Mouse (Mus musculus) intestine, embryonic 14.5 days (tissue): ENCODE measurements around the gene Thsd1. TPM values are rescaled to one million over a fixed set of nuclear protein-coding genes. Genes with fewer than 3 reads are reported as not detected.

ENCODE experiments used
- ATAC-seq: fragments of 200-750 bp; cut with Nextera tagmentation; replicated peaks from 2 replicates; pipeline ENCODE4 v1.8.0; 2017; ENCODE audit warnings: low read depth, moderate number of reproducible peaks, moderate TSS enrichment, moderate library complexity; ENCODE audit not compliant: low FRiP score, low TSS enrichment
- DNase-seq: peaks from one replicate; pipeline ENCODE4 v3.0.0-alpha.2; 2018; ENCODE audit warnings: low spot score
- H3K27ac ChIP-seq: fragments of 300-500 bp; sonication (generic); 2 replicates; pipeline ENCODE4 v1.5.1; 2014; ENCODE audit warnings: low read depth, mild to moderate bottlenecking, control low read depth
- H3K27me3 ChIP-seq: fragments of 300-500 bp; sonication (generic); replicated peaks from 2 replicates; pipeline ENCODE4 v1.6.1; 2014; ENCODE audit warnings: low read length, control low read depth; ENCODE audit not compliant: control insufficient read depth, insufficient read depth
- H3K36me3 ChIP-seq: fragments of 300-500 bp; sonication (generic); 2 replicates; pipeline ENCODE4 v1.6.1; 2014; ENCODE audit warnings: low read length, control low read depth; ENCODE audit not compliant: control insufficient read depth, insufficient read depth
- H3K4me1 ChIP-seq: fragments of 300-500 bp; sonication (generic); replicated peaks from 2 replicates; pipeline ENCODE4 v1.6.1; 2014; ENCODE audit warnings: low read length, control low read depth, mixed read lengths; ENCODE audit not compliant: control insufficient read depth, insufficient read depth
- H3K4me2 ChIP-seq: fragments of 300-500 bp; sonication (generic); 2 replicates; pipeline ENCODE4 v1.6.1; 2014; ENCODE audit warnings: low read length
- H3K4me3 ChIP-seq: fragments of 300-500 bp; sonication (generic); 2 replicates; pipeline ENCODE4 v1.5.1; 2014; ENCODE audit warnings: low read depth, low read length, control low read depth, mixed read lengths
- H3K9ac ChIP-seq: fragments of 300-500 bp; sonication (generic); 2 replicates; pipeline ENCODE4 v1.6.1; 2014; ENCODE audit warnings: mild to moderate bottlenecking, low read length
- H3K9me3 ChIP-seq: fragments of 300-500 bp; sonication (generic); 2 replicates; pipeline ENCODE4 v1.6.1; 2016; ENCODE audit warnings: low read length, control low read depth; ENCODE audit not compliant: control insufficient read depth
- WGBS: fragments of 180-500 bp; shearing (Covaris S2); extraction: QIAGEN DNeasy Blood & Tissue Kit; methylation state at CpG from one replicate; pipeline ENCODE4 v1.1.7; 2014; 5-methylcytosine and 5-hydroxymethylcytosine counted together
- polyA plus RNA-seq: library from polyadenylated mRNA; unstranded; fragments of >200 nt; fragmentation: Nextera tagmentation; extraction: Ambion mirVana; gene quantifications from 2 replicates; pipeline ENCODE4 v1.2.1, GENCODE M21; 2014

Gene Thsd1
- 9.1 TPM in 2 replicates for polyA plus RNA-seq

DNA sequence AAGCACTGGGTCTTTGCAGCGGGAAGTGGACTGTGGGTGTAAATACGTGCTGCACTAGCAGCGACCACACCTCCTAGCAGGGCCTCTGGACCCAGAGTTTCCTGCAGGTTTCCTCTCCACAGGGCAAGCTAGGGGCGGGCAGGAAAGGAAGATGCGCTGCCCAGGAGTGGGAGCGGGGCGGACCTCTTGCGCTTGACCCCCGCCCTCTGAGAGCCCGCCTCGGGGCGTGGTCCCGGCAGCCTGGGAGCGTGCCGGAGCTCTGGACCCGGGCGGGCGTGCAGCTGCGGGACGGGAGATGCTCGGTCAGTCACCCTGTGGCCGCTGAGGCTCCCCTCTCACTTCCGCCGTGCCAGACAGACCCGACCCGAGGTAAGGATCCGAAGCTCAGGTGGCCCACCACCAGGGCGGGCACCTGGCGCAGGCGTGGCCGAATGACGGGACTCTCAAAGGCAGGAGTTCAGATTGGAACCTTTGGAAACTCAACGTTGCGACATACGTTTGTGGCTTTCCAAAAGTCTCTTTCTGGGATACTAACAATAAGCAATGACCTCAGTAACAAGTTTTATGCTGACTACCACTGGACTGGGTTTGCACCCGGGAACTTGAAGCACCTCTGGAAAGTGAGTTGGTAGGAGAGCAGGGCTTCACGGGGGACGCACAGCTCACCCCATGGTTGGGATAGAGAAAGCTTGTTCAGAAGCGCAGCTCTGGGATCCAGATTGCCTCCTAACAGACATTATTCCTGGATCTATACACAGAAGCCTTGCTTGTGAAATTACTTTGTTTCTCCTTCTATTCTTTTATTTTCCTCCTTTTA, at the start of gene Thsd1:
Gene Thsd1 (plus strand): TSS at position 253 of the 817 bp plus-strand sequence.
- H3K4me2 ChIP-seq = peak within 1 kb of the TSS; percentile 89
- no peaks in the 10 kb centered on the region for H3K27me3 ChIP-seq
- H3K4me1 ChIP-seq = no peaks in the 10 kb centered on the region; the same call in 1 of the 2 replicates
- H3K9ac ChIP-seq = peak within 1 kb of the TSS; percentile 34
- DNase-seq = peak; percentile 74
- H3K4me3 ChIP-seq = peak within 1 kb of the TSS; percentile 49
- 0 out of 2 replicates have a peak, but pooled peaks cover 2% of the 10 kb centered on the region for H3K9me3 ChIP-seq
- peak; percentile 88 for ATAC-seq
- H3K27ac ChIP-seq = no peak within 1 kb of the TSS
- 1% methylated on average over 39 of the region's 39 CpGs for WGBS
- H3K36me3 ChIP-seq = 0 out of 2 replicates have a peak, but pooled peaks cover 8% of the 10 kb centered on the region

DNA sequence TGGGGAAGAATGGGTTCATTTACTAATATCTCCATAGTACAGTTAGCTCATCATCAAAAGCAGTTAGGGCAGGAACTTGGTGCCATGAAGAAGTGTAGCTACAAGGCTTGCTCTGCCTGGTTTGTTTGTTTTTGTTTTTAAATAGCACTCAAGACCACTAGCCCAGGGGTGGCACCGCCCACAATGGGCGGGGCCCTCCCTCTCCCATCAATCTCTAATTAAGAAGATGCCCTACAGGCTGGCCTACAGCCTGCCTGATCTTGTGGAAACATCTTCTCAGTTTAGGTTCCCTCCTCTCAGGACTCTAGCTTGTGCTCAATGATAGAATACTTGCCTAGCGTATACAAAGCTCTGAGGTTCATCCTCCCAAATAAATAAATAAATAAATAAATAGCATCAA, 42.2 kb upstream of the Thsd1 start:
- Histone ChIP-seq H3K4me3 (peak overlapping the region; percentile 77), H3K4me1 (peaks cover 12% of the 10 kb centered on the region), H3K9me3 (no peaks in the 10 kb centered on the region), H3K27ac (peak overlapping the region; percentile 81), H3K27me3 (no peaks in the 10 kb centered on the region), H3K36me3 (0 out of 2 replicates have a peak, but pooled peaks cover 2% of the 10 kb centered on the region), H3K9ac (peak overlapping the region; percentile 64), H3K4me2 (peak overlapping the region; percentile 59)
- DNase-seq (peak; percentile 59), ATAC-seq (peak; percentile 38; the same call in 1 of the 2 replicates)
- WGBS = 3% methylated on average over 3 of the region's 3 CpGs

DNA sequence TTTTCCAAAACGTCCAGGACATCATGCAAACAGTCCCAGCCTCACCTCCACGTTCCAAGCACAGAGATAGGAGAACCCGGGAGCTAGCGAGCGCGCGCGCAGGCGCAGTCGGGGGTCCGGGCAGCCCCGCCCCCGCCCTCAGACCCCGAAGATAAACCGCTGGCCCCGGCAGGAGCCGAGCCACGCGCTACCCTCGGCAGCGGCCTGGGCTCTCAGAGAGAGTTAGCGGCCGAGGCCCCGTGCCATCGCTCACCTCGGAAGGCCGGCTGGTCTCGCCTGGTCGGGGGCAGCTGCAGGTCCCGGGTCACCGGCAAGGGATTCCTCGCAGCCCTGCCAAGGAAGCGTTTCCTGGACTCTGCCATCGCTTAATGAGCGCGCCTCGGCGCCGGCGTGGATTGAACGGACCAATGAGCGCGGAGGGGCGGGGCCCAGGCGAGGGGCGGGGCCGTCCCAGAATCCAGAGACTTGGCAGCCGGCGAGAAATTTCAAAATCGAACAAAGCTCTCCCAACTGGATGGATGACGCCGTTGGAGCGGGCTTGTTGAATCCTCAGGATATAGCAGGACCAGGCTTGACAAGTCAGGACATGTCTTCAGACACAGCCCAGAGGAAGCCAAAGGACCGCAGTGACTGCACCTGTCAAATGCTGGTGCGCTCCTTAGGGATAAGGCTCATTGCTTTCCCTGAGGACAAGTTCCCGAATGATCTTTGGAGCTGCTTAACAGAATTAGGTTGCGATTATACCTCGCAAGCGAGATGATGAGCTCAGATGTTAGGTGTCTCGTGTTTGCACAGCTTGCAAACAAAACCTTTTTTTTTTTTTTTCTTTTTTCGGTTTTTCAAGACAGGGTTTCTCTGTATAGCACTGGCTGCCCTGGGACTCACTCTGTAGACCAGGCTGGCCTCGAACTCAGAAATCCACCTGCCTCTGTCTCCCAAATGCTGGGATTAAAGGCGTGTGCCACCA, 41.4 kb upstream of the Thsd1 start, which contains the start of gene Ckap2:
Gene Ckap2 (minus strand): TSS at position 389 of the 967 bp plus-strand sequence.
- peak; percentile 98 for ATAC-seq
- no peaks in the 10 kb centered on the region for H3K36me3 ChIP-seq
- H3K4me1 ChIP-seq = peaks cover 12% of the 10 kb centered on the region
- H3K27me3 ChIP-seq = no peaks in the 10 kb centered on the region
- H3K4me3 ChIP-seq = peak within 1 kb of the TSS; percentile 77
- H3K4me2 ChIP-seq = peak within 1 kb of the TSS; percentile 59
- DNase-seq = peak; percentile 98
- WGBS = 3% methylated on average over 63 of the region's 63 CpGs
- peak within 1 kb of the TSS; percentile 81 for H3K27ac ChIP-seq
- H3K9ac ChIP-seq = peak within 1 kb of the TSS; percentile 64
- H3K9me3 ChIP-seq = no peaks in the 10 kb centered on the region

DNA sequence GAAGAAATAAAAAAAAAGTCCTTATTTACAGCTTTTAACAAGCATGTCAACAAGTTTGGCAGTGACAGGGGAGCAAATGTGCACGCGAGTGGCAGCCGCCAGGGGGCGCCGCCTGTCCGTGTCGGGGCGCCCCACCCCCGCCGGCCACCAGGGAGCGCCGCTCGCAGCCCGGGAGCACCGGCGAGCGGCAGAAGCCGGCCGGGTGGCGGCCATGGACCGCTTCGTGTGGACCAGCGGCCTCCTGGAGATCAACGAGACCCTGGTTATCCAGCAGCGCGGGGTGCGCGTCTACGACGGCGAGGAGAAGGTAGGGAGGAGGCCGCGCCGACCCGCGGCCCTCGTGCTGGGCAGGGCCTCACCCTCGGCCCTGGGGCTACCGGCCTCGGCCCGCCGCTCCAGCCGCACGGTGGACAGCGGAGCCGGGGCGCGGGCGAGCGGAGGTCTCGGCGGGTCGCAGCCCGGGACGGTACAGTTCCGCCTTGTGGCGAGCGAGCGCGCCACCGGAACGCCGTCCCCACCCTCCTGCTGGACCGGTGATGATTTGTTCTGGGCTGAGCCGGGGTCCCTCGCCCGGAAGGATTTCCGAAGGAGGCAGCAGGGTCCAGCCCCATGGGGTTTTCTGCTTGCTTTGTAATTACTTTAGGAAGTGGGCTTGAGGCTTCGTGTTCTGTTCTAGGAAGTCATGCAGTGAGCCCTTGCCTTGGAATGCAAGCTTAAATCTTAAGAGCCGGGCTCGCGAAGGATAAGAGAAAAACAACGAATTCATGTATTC, 34.3 kb upstream of the Thsd1 start, which contains the start of gene Vps36:
Gene Vps36 (plus strand): TSS at position 150 of the 772 bp plus-strand sequence.
- H3K27ac ChIP-seq = peak within 1 kb of the TSS; percentile 99
- under 1% methylated on average over 62 of the region's 73 CpGs for WGBS
- peak within 1 kb of the TSS; percentile 86 for H3K4me2 ChIP-seq
- peak within 1 kb of the TSS; percentile 95 for H3K9ac ChIP-seq
- no peaks in the 10 kb centered on the region for H3K36me3 ChIP-seq
- H3K4me3 ChIP-seq = peak within 1 kb of the TSS; percentile 77
- peak; percentile 93 for DNase-seq
- no peaks in the 10 kb centered on the region for H3K27me3 ChIP-seq
- ATAC-seq = peak; percentile 95
- no peaks in the 10 kb centered on the region for H3K9me3 ChIP-seq
- no peaks in the 10 kb centered on the region; the same call in 1 of the 2 replicates for H3K4me1 ChIP-seq

DNA sequence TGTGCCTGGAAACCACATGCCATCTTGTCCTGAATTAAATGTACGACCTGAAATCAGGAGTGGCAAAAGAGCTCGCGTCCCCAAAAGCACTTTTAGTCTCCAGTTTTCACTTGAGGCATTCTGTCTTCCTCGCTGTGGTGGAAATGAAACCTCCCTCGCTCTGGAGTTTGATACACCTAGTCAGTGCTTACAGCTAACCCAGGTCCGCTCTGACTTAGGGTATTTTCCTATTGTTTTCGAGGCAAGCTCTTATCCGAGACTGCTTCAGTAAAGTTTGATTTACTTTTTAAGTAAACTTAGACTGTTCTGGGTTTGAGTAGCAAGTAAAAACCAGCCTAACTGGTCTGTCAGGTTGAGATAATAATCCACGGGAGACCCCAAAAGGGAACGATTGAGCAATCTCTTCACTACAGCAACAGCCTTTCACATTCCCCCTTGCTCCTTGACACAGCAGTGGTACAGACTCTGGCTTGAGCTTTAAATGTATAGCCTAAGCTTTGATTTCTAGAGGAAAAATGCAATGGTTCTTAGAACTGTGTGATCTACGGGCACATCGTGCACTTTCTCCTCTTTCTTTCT, 33.6 kb upstream of the Thsd1 start:
- H3K4me2 ChIP-seq = peak overlapping the region; percentile 86
- no peak for ATAC-seq
- H3K27ac ChIP-seq = peak overlapping the region; percentile 99
- no peaks in the 10 kb centered on the region for H3K27me3 ChIP-seq
- no peak for DNase-seq
- H3K9ac ChIP-seq = peak overlapping the region; percentile 95
- H3K36me3 ChIP-seq = no peaks in the 10 kb centered on the region
- no peaks in the 10 kb centered on the region; the same call in 1 of the 2 replicates for H3K4me1 ChIP-seq
- peak overlapping the region; percentile 77 for H3K4me3 ChIP-seq
- no peaks in the 10 kb centered on the region for H3K9me3 ChIP-seq
- WGBS = 14% methylated on average over 12 of the region's 12 CpGs

DNA sequence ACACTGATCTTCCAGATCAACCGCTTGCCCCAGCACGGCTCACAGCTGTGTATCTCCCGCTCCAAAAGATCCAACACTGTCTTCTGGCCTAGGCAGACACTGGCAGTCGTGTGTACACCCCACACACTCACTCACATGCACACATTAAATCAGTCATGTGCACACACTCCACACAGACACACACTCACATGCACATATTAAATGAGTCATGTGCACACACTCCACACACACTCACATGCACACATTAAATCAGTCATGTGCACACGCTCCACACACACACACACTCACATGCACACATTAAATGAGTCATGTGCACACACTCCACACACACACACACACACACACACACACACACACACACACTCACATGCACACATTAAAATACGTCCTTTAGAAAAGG, 29.2 kb upstream of the Thsd1 start:
- no peak overlapping the region for H3K27ac ChIP-seq
- DNase-seq (no peak), ATAC-seq (no peak)
- H3K4me3 ChIP-seq = no peak overlapping the region
- no peaks in the 10 kb centered on the region; the same call in 1 of the 2 replicates for H3K4me1 ChIP-seq
- no peak overlapping the region for H3K9ac ChIP-seq
- no peak overlapping the region for H3K4me2 ChIP-seq
- H3K27me3 ChIP-seq = no peaks in the 10 kb centered on the region
- WGBS = 89% methylated on average over 6 of the region's 6 CpGs
- H3K9me3 ChIP-seq = no peaks in the 10 kb centered on the region
- H3K36me3 ChIP-seq = peaks cover 33% of the 10 kb centered on the region

DNA sequence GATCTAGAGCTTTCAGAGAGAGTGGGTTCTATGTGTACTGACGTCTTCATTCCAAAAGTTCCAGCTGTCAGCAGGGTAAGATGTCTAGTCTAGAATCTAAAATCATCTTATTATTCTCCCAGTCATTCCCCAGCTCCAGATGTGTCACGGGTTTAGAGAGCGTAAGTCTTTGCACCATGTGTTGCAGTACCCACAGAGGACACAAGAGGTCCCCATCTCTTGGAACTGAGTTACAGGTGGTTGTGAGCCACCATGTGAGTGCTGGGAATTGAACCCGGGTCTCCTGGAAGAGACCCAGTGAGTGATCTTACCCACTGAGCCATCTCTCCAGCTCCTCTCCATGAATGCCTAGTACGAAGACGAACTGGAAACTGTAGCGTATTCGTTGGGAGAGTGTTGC, 27.6 kb upstream of the Thsd1 start:
- Histone ChIP-seq H3K36me3 (peaks cover 39% of the 10 kb centered on the region), H3K4me2 (no peak overlapping the region), H3K4me3 (no peak overlapping the region), H3K27ac (no peak overlapping the region), H3K9ac (no peak overlapping the region), H3K9me3 (no peaks in the 10 kb centered on the region), H3K4me1 (no peaks in the 10 kb centered on the region; the same call in 1 of the 2 replicates), H3K27me3 (no peaks in the 10 kb centered on the region)
- no peak for DNase-seq
- no peak for ATAC-seq
- WGBS = 96% methylated on average over 8 of the region's 8 CpGs
